Mouse (Mus musculus): ENCODE measurements at regions not wholly inside any gene's neighbourhood (a gene's known extent, or its start where the extent isn't known, plus 50 kb on each side); places are given as distances from the start of the nearest gene placed in this dataset.

- no peak for TF ChIP-seq CTCF (IDR thresholded peaks at IDR 0.05; ENCODE audit: borderline replicate concordance, control insufficient read depth, extremely low read depth, insufficient read depth, low read length, poor library complexity)
- TF ChIP-seq POLR2A (IDR thresholded peaks at IDR 0.05; ENCODE audit: control insufficient read depth, extremely low read depth, insufficient read depth, low read length, poor library complexity) = no peak
These were observed 125.1 kb downstream of the Fam43a start for GRCm38 (mm10) chr16:30724591-30724990.

Measured in thymus, adult 2 months (tissue).